ENCODE assay signal across 8 mouse cellular contexts in genomic region chr6:50110379-50110941, GRCm38 (mm10). TPM values are rescaled to one million over a fixed set of nuclear protein-coding genes. Genes with fewer than 3 reads are reported as not detected.
DNase-seq lines count a peak whose midpoint lies in the region; ATAC-seq and TF ChIP-seq lines count a peak whose summit lies in the region.

No protein-coding gene starts in this region.

- no peak for ATAC-seq in erythroblast, adult 5-6 weeks (replicated peaks; ENCODE audit: low FRiP score, poor library complexity, severe bottlenecking)
- ATAC-seq in embryonic facial prominence, embryonic 13.5 days (ENCODE audit: insufficient number of reproducible peaks, insufficient read depth, low FRiP score, low TSS enrichment, low read depth) = peak; percentile 70
- ATAC-seq in midbrain, postnatal 0 days (ENCODE audit: low FRiP score) = peak; percentile 81
- ATAC-seq in stomach, embryonic 14.5 days (ENCODE audit: insufficient number of reproducible peaks, insufficient read depth, low FRiP score, low read depth) = peak; percentile 66

- H3K4me1 ChIP-seq in erythroblast, embryonic 14.5 days (ENCODE audit: control insufficient read depth) = peaks cover 24% of the 10 kb centered on the region
- peaks cover 4% of the 10 kb centered on the region in 2 experiments for H3K4me1 ChIP-seq in MEL (ENCODE audit: control insufficient read depth in 1 of 2, insufficient read depth in 2 of 2, low read length in 2 of 2)
- peaks cover 17% of the 10 kb centered on the region for H3K4me1 ChIP-seq in embryonic facial prominence, embryonic 13.5 days
- peaks cover 4% of the 10 kb centered on the region; the same call in 1 of the 2 replicates for H3K4me1 ChIP-seq in midbrain, postnatal 0 days (ENCODE audit: insufficient read depth, low read length)
- peaks cover 6% of the 10 kb centered on the region; the same call in 1 of the 2 replicates for H3K4me1 ChIP-seq in stomach, embryonic 14.5 days (ENCODE audit: control insufficient read depth, insufficient read depth, low read length)

- no peak for TF ChIP-seq CTCF in MEL (IDR thresholded peaks at IDR 0.05 in 2 of 3, conservative IDR thresholded peaks at IDR 0.05 in 1 of 3; ENCODE audit: control insufficient read depth in 1 of 3, insufficient read depth in 1 of 3, low read depth in 2 of 3, low read length in 3 of 3, poor library complexity in 1 of 3, severe bottlenecking in 1 of 3)
- no peak for TF ChIP-seq CTCF in midbrain, postnatal 0 days (IDR thresholded peaks at IDR 0.05)

- no peak for TF ChIP-seq EP300 in MEL (IDR thresholded peaks at IDR 0.05; ENCODE audit: low read depth in 1 of 2, low read length in 2 of 2)

- peak overlapping the region; percentile 90 for H3K9ac ChIP-seq in MEL (ENCODE audit: control insufficient read depth, low read depth, low read length, poor library complexity, severe bottlenecking)
- H3K9ac ChIP-seq in embryonic facial prominence, embryonic 13.5 days = peak overlapping the region; percentile 88
- peak overlapping the region; percentile 67 for H3K9ac ChIP-seq in midbrain, postnatal 0 days (replicated peaks; ENCODE audit: low read length, poor library complexity, severe bottlenecking)
- H3K9ac ChIP-seq in stomach, embryonic 14.5 days (replicated peaks; ENCODE audit: low read depth, low read length) = peak overlapping the region; percentile 86

- intact Hi-C loops in heart, postnatal 14 days (cut with DNase I) = loop anchor here (2.0 to 5.0 kb wide), 5 partner anchors 70 to 593 kb away; no protein-coding TSS in a partner anchor

- H3K79me2 ChIP-seq in MEL (ENCODE audit: control insufficient read depth, insufficient read depth, low read length, poor library complexity) = peaks cover 23% of the 10 kb centered on the region

- H3K4me2 ChIP-seq in embryonic facial prominence, embryonic 13.5 days = peak overlapping the region; percentile 79
- peak overlapping the region; percentile 75 for H3K4me2 ChIP-seq in midbrain, postnatal 0 days (ENCODE audit: low read depth, low read length, poor library complexity, severe bottlenecking)
- peak overlapping the region; percentile 72 for H3K4me2 ChIP-seq in stomach, embryonic 14.5 days (replicated peaks; ENCODE audit: low read depth, low read length)

- H3K9me3 ChIP-seq in erythroblast, embryonic 14.5 days (ENCODE audit: control insufficient read depth, low read length) = no peaks in the 10 kb centered on the region
- H3K9me3 ChIP-seq in MEL (replicated peaks; ENCODE audit: insufficient read depth, low read length) = no peaks in the 10 kb centered on the region
- H3K9me3 ChIP-seq in embryonic facial prominence, embryonic 13.5 days = no peaks in the 10 kb centered on the region
- no peaks in the 10 kb centered on the region for H3K9me3 ChIP-seq in midbrain, postnatal 0 days (ENCODE audit: low read length)
- no peaks in the 10 kb centered on the region for H3K9me3 ChIP-seq in stomach, embryonic 14.5 days (ENCODE audit: control insufficient read depth, low read depth, low read length)

- peak overlapping the region; percentile 78 for H3K4me3 ChIP-seq in erythroblast, embryonic 14.5 days (replicated peaks)
- H3K4me3 ChIP-seq in MEL (ENCODE audit: control insufficient read depth in 1 of 2, insufficient read depth in 1 of 2, low read depth in 2 of 2, low read length in 2 of 2) = peak overlapping the region; percentile 91 to 92
- H3K4me3 ChIP-seq in embryonic facial prominence, embryonic 13.5 days = peak overlapping the region; percentile 80
- H3K4me3 ChIP-seq in midbrain, postnatal 0 days (ENCODE audit: low read depth, low read length) = peak overlapping the region; percentile 92
- H3K4me3 ChIP-seq in stomach, embryonic 14.5 days (ENCODE audit: low read depth, low read length) = peak overlapping the region; percentile 62

- TF ChIP-seq RAD21 in MEL (IDR thresholded peaks at IDR 0.05; ENCODE audit: low read depth, low read length) = no peak

- H3K27ac ChIP-seq in MEL (ENCODE audit: control insufficient read depth, low read depth, low read length) = peak overlapping the region; percentile 53
- H3K27ac ChIP-seq in embryonic facial prominence, embryonic 13.5 days = peak overlapping the region; percentile 75
- peak overlapping the region; percentile 77 for H3K27ac ChIP-seq in midbrain, postnatal 0 days (ENCODE audit: low read depth, low read length)
- peak overlapping the region; percentile 77 for H3K27ac ChIP-seq in stomach, embryonic 14.5 days (ENCODE audit: low read length)

- WGBS in embryonic facial prominence, embryonic 13.5 days = under 1% methylated on average over 68 of the region's 72 CpGs
- under 1% methylated on average over 41 of the region's 72 CpGs for WGBS in midbrain, postnatal 0 days
- WGBS in stomach, embryonic 14.5 days = 0% methylated on average over 55 of the region's 72 CpGs

- H3K27me3 ChIP-seq in erythroblast, embryonic 14.5 days (ENCODE audit: control insufficient read depth) = peaks cover 39% of the 10 kb centered on the region
- H3K27me3 ChIP-seq in MEL (ENCODE audit: control insufficient read depth in 1 of 2, insufficient read depth in 2 of 2, low read length in 2 of 2) = peaks cover 2 to 6% of the 10 kb centered on the region in 2 experiments
- H3K27me3 ChIP-seq in embryonic facial prominence, embryonic 13.5 days = peaks cover 7% of the 10 kb centered on the region; the same call in 1 of the 2 replicates
- no peaks in the 10 kb centered on the region for H3K27me3 ChIP-seq in midbrain, postnatal 0 days (ENCODE audit: insufficient read depth, low read length)
- no peaks in the 10 kb centered on the region for H3K27me3 ChIP-seq in stomach, embryonic 14.5 days (ENCODE audit: control insufficient read depth, insufficient read depth, low read length)

- peak in 1 of 2 experiments; percentile 56; a peak in 3 of 4 replicates for TF ChIP-seq POLR2A in MEL (IDR thresholded peaks at IDR 0.05; ENCODE audit: control insufficient read depth in 1 of 2, insufficient read depth in 1 of 2, low read depth in 1 of 2, low read length in 2 of 2, poor library complexity in 1 of 2)

- peak; percentile 78 for DNase-seq in MEL (ENCODE audit: low read depth, low spot score)
- DNase-seq in heart, postnatal 14 days = peak; percentile 46 to 61
- DNase-seq in liver = peak; percentile 45
- DNase-seq in midbrain, postnatal 0 days (ENCODE audit: low spot score) = peak; percentile 42

- no peaks in the 10 kb centered on the region for H3K36me3 ChIP-seq in erythroblast, embryonic 14.5 days (ENCODE audit: control insufficient read depth)
- peaks cover 0 to 16% of the 10 kb centered on the region in 2 experiments; a peak in 2 of 4 replicates for H3K36me3 ChIP-seq in MEL (ENCODE audit: control insufficient read depth in 1 of 2, insufficient read depth in 2 of 2, low read length in 2 of 2)
- H3K36me3 ChIP-seq in embryonic facial prominence, embryonic 13.5 days = no peaks in the 10 kb centered on the region
- no peaks in the 10 kb centered on the region for H3K36me3 ChIP-seq in midbrain, postnatal 0 days (ENCODE audit: insufficient read depth, low read length)
- H3K36me3 ChIP-seq in stomach, embryonic 14.5 days (ENCODE audit: control insufficient read depth, insufficient read depth, low read length) = no peaks in the 10 kb centered on the region

TF ChIP-seq in MEL, 35 proteins besides CTCF, POLR2A, EP300 and RAD21 (continues in another document):
- TF ChIP-seq USF1 (IDR thresholded peaks at IDR 0.05; ENCODE audit: low read depth, low read length) = no peak
- peak; percentile 86 for TF ChIP-seq MAX (IDR thresholded peaks at IDR 0.05; ENCODE audit: low read length)
- no peak for TF ChIP-seq JUND (IDR thresholded peaks at IDR 0.05; ENCODE audit: low read depth, low read length)
- no peak for TF ChIP-seq ZC3H11A (IDR thresholded peaks at IDR 0.05; ENCODE audit: low read depth, low read length)
- no peak for TF ChIP-seq ZKSCAN1 (IDR thresholded peaks at IDR 0.05; ENCODE audit: low read depth, low read length)
- peak; percentile 83 for TF ChIP-seq MXI1 (IDR thresholded peaks at IDR 0.05; ENCODE audit: low read depth, low read length)
- TF ChIP-seq USF2 (IDR thresholded peaks at IDR 0.05; ENCODE audit: borderline replicate concordance in 1 of 2, insufficient read depth in 1 of 2, low read depth in 1 of 2, low read length in 2 of 2) = no peak
- no peak for TF ChIP-seq CHD2 (IDR thresholded peaks at IDR 0.05; ENCODE audit: low read length)
- TF ChIP-seq MEF2A (IDR thresholded peaks at IDR 0.05; ENCODE audit: extremely low read depth, insufficient replicate concordance, low read depth, low read length, poor library complexity, severe bottlenecking) = no peak
- TF ChIP-seq SMC3 (IDR thresholded peaks at IDR 0.05; ENCODE audit: low read depth, low read length) = no peak
- no peak for TF ChIP-seq MAZ (IDR thresholded peaks at IDR 0.05; ENCODE audit: low read depth, low read length)
- no peak for TF ChIP-seq POLR2AphosphoS2 (IDR thresholded peaks at IDR 0.05; ENCODE audit: low read length)
- no peak for TF ChIP-seq ELF1 (IDR thresholded peaks at IDR 0.05; ENCODE audit: low read depth, low read length)
- no peak for TF ChIP-seq CHD1 (IDR thresholded peaks at IDR 0.05; ENCODE audit: low read depth, low read length)
- TF ChIP-seq TAL1 (IDR thresholded peaks at IDR 0.05; ENCODE audit: low read length) = no peak
- TF ChIP-seq RCOR1 (IDR thresholded peaks at IDR 0.05; ENCODE audit: low read depth, low read length) = no peak
- TF ChIP-seq TBP (IDR thresholded peaks at IDR 0.05; ENCODE audit: low read depth, low read length) = 0 out of 2 replicates have a peak, but pooled peaks have one; percentile 34
- TF ChIP-seq POLR2AphosphoS5 (IDR thresholded peaks at IDR 0.05; ENCODE audit: borderline replicate concordance, low read depth, low read length) = no peak
- no peak for TF ChIP-seq UBTF (IDR thresholded peaks at IDR 0.05; ENCODE audit: borderline replicate concordance, insufficient read depth, low read depth, low read length)
- TF ChIP-seq NRF1 (IDR thresholded peaks at IDR 0.05; ENCODE audit: insufficient read depth, low read depth, low read length, poor library complexity, severe bottlenecking) = no peak

RNA-seq across cellular contexts. Expression of gene Mpp6, which starts 0.4 kb away (rescaled TPM):
- polyA plus RNA-seq in erythroblast, embryonic 14.5 days (2012) = 0.20 and 0.29 TPM in 2 replicates
- 24.7 and 25.4 TPM in 2 replicates for total RNA-seq in erythroblast, adult 5-6 weeks (2015; ENCODE audit: low replicate concordance)
- total RNA-seq in erythroblast, adult 5-6 weeks (2017; ENCODE audit: low replicate concordance) = 29.3 and 41.7 TPM in 2 replicates
- 68.1 and 79.5 TPM in 2 replicates for total RNA-seq in MEL (2012; rRNA removed)
- 10 to 100 TPM in 1 of 2 experiments, not detected in 1; 74.8 TPM for polyA plus RNA-seq in MEL (2012; ENCODE audit: insufficient read depth in 1 of 2, insufficient read length in 2 of 2, low read depth in 1 of 2, low replicate concordance in 2 of 2, missing spikeins in 1 of 2)
- polyA plus RNA-seq in embryonic facial prominence, embryonic 13.5 days (2015; fragmentation: Nextera tagmentation; extraction: Ambion mirVana) = 54.8 and 56.6 TPM in 2 replicates
- 10 to 100 TPM; 53.6 to 54.7 TPM for total RNA-seq in heart, postnatal 14 days (2021)
- 53.9 and 67.9 TPM in 2 replicates for total RNA-seq in midbrain, postnatal 0 days (2014; rRNA removed)
- 46.7 and 56.1 TPM in 2 replicates for polyA plus RNA-seq in midbrain, postnatal 0 days (2015; fragmentation: Nextera tagmentation; extraction: Ambion mirVana)
- polyA plus RNA-seq in stomach, embryonic 14.5 days (2014; fragmentation: Nextera tagmentation; extraction: Ambion mirVana) = 59.2 and 67.1 TPM in 2 replicates

Comparison
In these comparisons a context has a peak if more than half of its experiments do, and no peak if none do; other contexts are left out.
1. RNA of gene Mpp6, which starts 0.4 kb away (polyA plus RNA-seq): 74.8 TPM in MEL, 59.2 to 67.1 TPM in stomach, embryonic 14.5 days, 46.7 to 56.1 TPM in midbrain, postnatal 0 days and 54.8 to 56.6 TPM in embryonic facial prominence, embryonic 13.5 days; 0.20 to 0.29 TPM in erythroblast, embryonic 14.5 days; every median in the first group is over 10 times any median in the second.
2. Peak in every context shown above with its lines, with median percentiles within 50 percentile points of each other: H3K4me3 ChIP-seq, DNase-seq, H3K27ac ChIP-seq, H3K9ac ChIP-seq and H3K4me2 ChIP-seq.